Mouse (Mus musculus): ENCODE measurements at regions not wholly inside any gene's neighbourhood (a gene's known extent, or its start where the extent isn't known, plus 50 kb on each side); places are given as distances from the start of the nearest gene placed in this dataset.

DNA sequence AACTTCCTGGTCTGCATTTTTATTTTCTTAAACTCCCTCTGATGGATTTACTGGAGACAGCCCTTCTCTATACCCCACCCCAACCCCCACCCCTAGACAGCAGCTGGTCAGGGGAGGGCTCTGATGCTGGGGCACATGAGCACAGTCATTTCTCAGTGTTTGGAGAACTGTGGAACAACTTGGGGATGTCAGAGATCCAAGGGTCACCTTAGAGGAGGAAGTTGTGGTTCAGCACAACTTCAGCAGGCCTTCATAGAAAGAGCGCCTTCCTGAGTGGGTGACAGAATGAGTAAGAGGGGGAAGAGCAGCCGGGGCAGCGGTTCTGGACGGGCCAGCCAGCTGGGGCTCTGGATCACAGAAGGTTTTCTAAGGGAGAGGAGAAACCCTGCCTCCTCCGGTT lies 298.2 kb upstream of the Stt3b start:
- no peak for TF ChIP-seq CTCF (IDR thresholded peaks at IDR 0.05; ENCODE audit: borderline replicate concordance, extremely low read depth, insufficient read depth, insufficient read length)
- no peak for TF ChIP-seq POLR2A (IDR thresholded peaks at IDR 0.05; ENCODE audit: borderline replicate concordance, extremely low read depth, insufficient read depth, insufficient read length, poor library complexity, severe bottlenecking)
